Mouse (Mus musculus) cerebellum, adult 2 months (tissue): ENCODE measurements at regions not wholly inside any gene's neighbourhood (a gene's known extent, or its start where the extent isn't known, plus 50 kb on each side); places are given as distances from the start of the nearest gene placed in this dataset.

Experiments
- CTCF ChIP-seq: fragments of 200-500 bp; IDR thresholded peaks from 2 replicates; pipeline ENCODE4 v1.5.1; 2011; ENCODE audit warnings: low read depth, mild to moderate bottlenecking, control low read depth, low read length, moderate library complexity, borderline replicate concordance; ENCODE audit not compliant: insufficient read depth
- POLR2A ChIP-seq: fragments of 200-500 bp; IDR thresholded peaks from 2 replicates; pipeline ENCODE4 v1.6.1; 2011; ENCODE audit warnings: low read length, control low read depth, borderline replicate concordance; ENCODE audit not compliant: insufficient read depth

DNA sequence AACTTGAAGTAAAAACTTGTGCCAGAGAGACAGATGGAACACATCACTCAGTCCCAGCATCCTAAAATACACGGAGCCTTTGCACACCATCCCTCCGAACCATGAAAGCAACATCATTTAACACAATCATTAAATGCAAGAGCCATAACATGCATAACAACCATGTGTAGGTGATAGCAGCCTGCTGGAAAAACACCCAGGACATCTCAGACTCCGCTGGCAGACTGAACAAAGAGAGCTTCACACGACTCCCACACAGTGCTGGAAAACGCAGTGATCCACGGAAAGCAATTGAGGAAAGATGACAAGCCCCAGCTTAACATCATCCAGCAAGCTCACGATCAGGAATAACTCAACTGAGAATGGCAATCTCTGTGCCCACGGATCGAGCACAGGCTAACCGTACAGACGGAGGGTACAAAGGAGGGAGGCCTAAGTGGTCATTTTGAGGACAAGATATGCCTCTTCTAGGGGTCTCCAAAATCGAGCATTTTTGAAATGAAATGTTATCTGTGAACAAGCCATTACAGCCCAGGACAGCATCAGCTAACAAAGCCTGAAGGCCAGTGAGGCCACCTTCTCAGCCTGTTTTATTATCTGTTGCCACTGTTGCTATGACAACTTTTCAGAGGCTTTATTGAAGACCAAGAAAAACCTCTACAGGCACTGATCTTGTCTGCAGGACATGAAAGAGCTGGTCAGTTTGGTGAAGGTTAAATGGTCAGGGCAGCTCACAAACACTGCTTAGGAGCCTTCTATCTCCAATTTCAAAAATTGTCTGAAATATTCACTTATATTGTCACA, 240.1 kb upstream of the Noct start:
- TF ChIP-seq CTCF (no peak), POLR2A (no peak)
